Mouse (Mus musculus): ENCODE results near the gene Btg1. TPM values are rescaled to one million over a fixed set of nuclear protein-coding genes. Genes with fewer than 3 reads are reported as not detected.

The Btg1 gene
- polyA plus RNA-seq, 1 experiment from 2014 or later: 52.9 TPM

DNA sequence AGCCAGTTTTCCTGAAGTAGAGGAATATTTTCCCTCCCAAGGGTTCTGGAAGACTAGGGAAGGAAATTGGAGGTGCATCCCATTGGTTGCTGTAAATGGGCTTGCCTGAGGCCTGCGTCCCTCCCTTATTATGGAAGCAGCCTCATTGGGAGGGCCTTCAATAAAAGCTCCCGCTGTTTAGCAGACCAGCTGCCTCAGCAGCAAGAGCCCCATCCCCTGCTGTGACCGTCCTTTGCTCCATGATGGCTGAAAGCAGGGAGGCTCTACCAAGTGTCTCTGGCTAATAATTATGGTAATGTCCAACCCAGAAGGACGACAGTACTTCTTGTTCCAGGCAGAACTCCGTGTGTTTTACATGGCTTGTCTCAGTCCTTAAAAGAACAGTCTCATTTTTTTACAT lies 42.1 kb downstream of the Btg1 start:
- H3K9me3 ChIP-seq (replicated peaks): no peaks in the 10 kb centered on the region
- no peaks in the 10 kb centered on the region for H3K27me3 ChIP-seq
- ATAC-seq: peak; percentile 73
- no peak overlapping the region for H3K9ac ChIP-seq
- H3K27ac ChIP-seq: no peak overlapping the region
- no peaks in the 10 kb centered on the region for H3K36me3 ChIP-seq (ENCODE audit: poor library complexity, severe bottlenecking)
- whole genome bisulfite sequencing: 6% methylated on average over 5 of the region's 5 CpGs
- peaks cover 10% of the 10 kb centered on the region for H3K4me1 ChIP-seq
- no peak overlapping the region for H3K4me3 ChIP-seq
- H3K4me2 ChIP-seq: no peak overlapping the region

GRCm38 (mm10) chr10:96660280-96660985 lies 43.6 kb downstream of the Btg1 start:
- H3K36me3 ChIP-seq (ENCODE audit: poor library complexity, severe bottlenecking): no peaks in the 10 kb centered on the region
- 92% methylated on average over 10 of the region's 10 CpGs for WGBS
- H3K9me3 ChIP-seq (replicated peaks): no peaks in the 10 kb centered on the region
- H3K27me3 ChIP-seq: no peaks in the 10 kb centered on the region
- no peak for ATAC-seq
- H3K27ac ChIP-seq: no peak overlapping the region
- H3K4me1 ChIP-seq: peaks cover 10% of the 10 kb centered on the region
- H3K4me2 ChIP-seq: no peak overlapping the region
- H3K9ac ChIP-seq: no peak overlapping the region
- no peak overlapping the region for H3K4me3 ChIP-seq

DNA sequence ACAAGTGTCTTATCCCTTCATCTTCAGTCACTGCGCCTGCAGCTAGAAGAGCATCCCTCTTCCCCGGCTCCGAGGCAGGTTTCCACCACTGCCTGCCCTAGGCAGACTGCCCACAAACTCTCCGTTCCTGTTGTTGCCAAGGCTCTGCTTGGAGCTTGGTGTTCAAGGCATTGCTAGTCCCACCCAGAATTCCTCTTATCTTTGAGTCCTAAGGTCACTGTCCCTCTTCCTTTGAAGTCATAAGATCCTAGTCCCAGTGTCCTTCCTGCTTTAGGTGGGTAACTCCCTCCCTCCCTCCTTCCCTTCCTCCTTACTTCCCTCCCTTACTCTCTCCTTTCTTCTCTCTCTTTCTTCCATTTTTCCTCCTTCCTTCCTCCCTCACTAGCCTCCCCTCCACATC lies 46.2 kb downstream of the Btg1 start:
- WGBS: 87% methylated on average over 4 of the region's 4 CpGs
- peaks cover 10% of the 10 kb centered on the region for H3K4me1 ChIP-seq
- no peaks in the 10 kb centered on the region for H3K36me3 ChIP-seq (ENCODE audit: poor library complexity, severe bottlenecking)
- no peaks in the 10 kb centered on the region for H3K27me3 ChIP-seq
- H3K9me3 ChIP-seq (replicated peaks): no peaks in the 10 kb centered on the region
- no peak overlapping the region for H3K9ac ChIP-seq
- no peak for ATAC-seq
- H3K4me3 ChIP-seq: no peak overlapping the region
- H3K4me2 ChIP-seq: no peak overlapping the region
- no peak overlapping the region for H3K27ac ChIP-seq

GRCm38 (mm10) chr10:96663739-96664430 lies 47.1 kb downstream of the Btg1 start:
- H3K36me3 ChIP-seq (ENCODE audit: poor library complexity, severe bottlenecking): no peaks in the 10 kb centered on the region
- H3K9ac ChIP-seq: no peak overlapping the region
- 93% methylated on average over 9 of the region's 9 CpGs for WGBS
- peaks cover 4% of the 10 kb centered on the region for H3K4me1 ChIP-seq
- no peaks in the 10 kb centered on the region for H3K27me3 ChIP-seq
- no peaks in the 10 kb centered on the region for H3K9me3 ChIP-seq (replicated peaks)
- no peak overlapping the region for H3K27ac ChIP-seq
- ATAC-seq: no peak
- no peak overlapping the region for H3K4me3 ChIP-seq
- H3K4me2 ChIP-seq: no peak overlapping the region

Data from forebrain, embryonic 13.5 days (tissue).